Mouse (Mus musculus): Measurements from ENCODE around the gene Cntrl. TPM values are rescaled to one million over a fixed set of nuclear protein-coding genes. Genes with fewer than 3 reads are reported as not detected.

Gene Cntrl
- polyA plus RNA-seq, 1 experiment from 2014 or later: 23.7 TPM

DNA sequence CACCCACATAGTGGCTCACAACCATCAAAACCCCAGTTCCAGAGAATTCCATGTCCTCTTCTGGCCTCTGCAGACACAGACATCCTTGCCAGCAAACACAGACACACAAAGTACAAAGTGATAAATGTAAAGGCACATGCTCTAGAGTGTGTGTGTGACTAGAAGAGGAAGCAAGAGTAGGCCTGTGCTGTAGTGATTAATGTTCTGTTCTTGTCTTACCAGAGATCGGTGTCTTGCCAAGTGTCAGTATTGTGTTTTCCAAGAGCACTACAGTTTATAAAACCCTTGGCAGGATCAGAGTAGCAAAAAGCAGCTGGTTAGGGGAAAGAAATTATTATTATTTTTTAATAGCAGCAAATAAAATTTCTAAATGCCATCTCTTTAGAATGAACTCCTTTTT, 29.3 kb downstream of the Cntrl start:
- H3K4me1 ChIP-seq (replicated peaks; ENCODE audit: control insufficient read depth, insufficient read depth, low read length): peaks cover under 1% of the 10 kb centered on the region; the same call in 1 of the 2 replicates
- no peaks in the 10 kb centered on the region for H3K27me3 ChIP-seq (ENCODE audit: control insufficient read depth, insufficient read depth, low read depth, low read length)
- no peak for ATAC-seq (ENCODE audit: low read depth)
- no peak overlapping the region for H3K4me3 ChIP-seq (ENCODE audit: low read length)
- no peak overlapping the region for H3K9ac ChIP-seq (ENCODE audit: low read length)
- 66% methylated on average over 1 of the region's 1 CpGs for WGBS
- no peak overlapping the region for H3K27ac ChIP-seq (ENCODE audit: low read length)
- H3K4me2 ChIP-seq (ENCODE audit: low read depth, low read length): no peak overlapping the region
- H3K36me3 ChIP-seq (ENCODE audit: control insufficient read depth, insufficient read depth, low read length): peaks cover 32% of the 10 kb centered on the region
- H3K9me3 ChIP-seq (ENCODE audit: control insufficient read depth, low read length): no peaks in the 10 kb centered on the region

DNA sequence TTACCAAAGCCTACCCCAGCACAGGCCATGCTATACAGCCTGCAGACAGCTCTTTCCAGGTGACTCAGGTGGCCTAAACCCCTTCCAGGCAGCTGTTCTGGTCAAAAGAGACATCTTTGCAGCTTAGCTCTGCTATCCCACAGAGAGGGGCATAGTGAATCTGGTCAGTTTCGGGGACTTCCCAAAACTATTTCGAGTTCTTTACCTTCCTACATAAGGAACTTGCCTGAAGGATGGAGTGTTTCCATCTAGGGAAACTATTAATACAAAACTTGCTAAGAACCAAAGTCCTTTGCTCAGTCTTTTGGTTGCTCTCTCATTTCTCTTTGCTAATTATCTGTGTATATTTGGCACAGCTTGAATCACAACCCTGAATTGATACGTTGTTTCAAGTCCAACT, 32.4 kb downstream of the Cntrl start:
- no peaks in the 10 kb centered on the region for H3K4me1 ChIP-seq (replicated peaks; ENCODE audit: control insufficient read depth, insufficient read depth, low read length)
- H3K4me2 ChIP-seq (ENCODE audit: low read depth, low read length): no peak overlapping the region
- H3K9me3 ChIP-seq (ENCODE audit: control insufficient read depth, low read length): no peaks in the 10 kb centered on the region
- ATAC-seq (ENCODE audit: low read depth): no peak
- no peak overlapping the region for H3K27ac ChIP-seq (ENCODE audit: low read length)
- 91% methylated on average over 3 of the region's 3 CpGs for WGBS
- H3K9ac ChIP-seq (ENCODE audit: low read length): no peak overlapping the region
- peaks cover 47% of the 10 kb centered on the region for H3K36me3 ChIP-seq (ENCODE audit: control insufficient read depth, insufficient read depth, low read length)
- H3K27me3 ChIP-seq (ENCODE audit: control insufficient read depth, insufficient read depth, low read depth, low read length): no peaks in the 10 kb centered on the region
- H3K4me3 ChIP-seq (ENCODE audit: low read length): no peak overlapping the region

DNA sequence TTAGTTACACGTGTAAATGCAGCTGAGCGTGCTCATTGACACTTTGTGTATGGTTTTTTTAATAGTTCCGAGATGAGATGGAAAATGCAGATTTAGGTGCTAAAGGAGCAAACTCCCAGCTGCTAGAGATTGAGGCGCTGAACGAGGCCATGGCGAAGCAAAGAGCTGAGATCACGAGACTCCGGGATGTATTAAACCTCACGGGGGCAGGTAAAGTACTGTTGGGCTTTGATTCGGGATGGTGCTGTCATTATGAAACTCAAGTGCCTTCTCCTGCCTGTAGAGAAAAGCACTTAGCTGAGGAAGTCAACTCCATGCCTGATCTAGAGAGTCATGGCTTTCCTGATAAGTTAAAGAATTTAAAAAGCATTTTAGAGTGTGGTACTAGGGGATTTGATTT, 39.5 kb downstream of the Cntrl start:
- peaks cover 72% of the 10 kb centered on the region for H3K36me3 ChIP-seq (ENCODE audit: control insufficient read depth, insufficient read depth, low read length)
- ATAC-seq (ENCODE audit: low read depth): no peak
- H3K9ac ChIP-seq (ENCODE audit: low read length): no peak overlapping the region
- no peak overlapping the region for H3K4me2 ChIP-seq (ENCODE audit: low read depth, low read length)
- no peaks in the 10 kb centered on the region for H3K9me3 ChIP-seq (ENCODE audit: control insufficient read depth, low read length)
- WGBS: 83% methylated on average over 10 of the region's 10 CpGs
- H3K4me1 ChIP-seq (replicated peaks; ENCODE audit: control insufficient read depth, insufficient read depth, low read length): no peaks in the 10 kb centered on the region
- no peak overlapping the region for H3K4me3 ChIP-seq (ENCODE audit: low read length)
- no peaks in the 10 kb centered on the region for H3K27me3 ChIP-seq (ENCODE audit: control insufficient read depth, insufficient read depth, low read depth, low read length)
- no peak overlapping the region for H3K27ac ChIP-seq (ENCODE audit: low read length)

DNA sequence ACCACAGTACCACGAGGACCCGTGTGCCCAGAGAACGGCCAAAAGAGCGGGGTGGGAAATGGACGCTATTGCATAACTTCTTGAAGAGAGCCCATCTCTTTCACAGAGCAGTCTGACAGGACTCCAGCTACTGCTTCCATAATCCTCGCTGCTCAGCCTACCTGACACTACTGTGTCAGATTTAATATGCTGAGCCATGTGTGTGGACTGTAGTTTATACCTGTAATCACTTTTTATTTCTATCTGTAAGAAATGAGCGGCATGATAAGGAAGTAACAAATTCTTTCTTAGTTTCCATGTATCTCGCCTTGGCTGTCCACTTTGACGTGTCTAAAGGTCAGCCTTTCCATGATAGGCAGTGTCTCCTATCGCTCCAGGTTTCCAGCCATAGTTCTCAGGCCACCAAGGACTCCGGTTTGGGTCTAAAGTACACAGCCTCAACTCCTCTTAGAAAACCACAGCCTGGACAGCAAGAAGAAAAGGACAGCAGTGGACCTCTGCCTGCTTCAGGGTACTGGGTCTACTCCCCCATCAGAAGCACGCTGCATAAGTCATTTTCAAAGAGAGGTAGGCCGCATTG, 42.1 kb downstream of the Cntrl start:
- Histone ChIP-seq H3K4me1 (replicated peaks; ENCODE audit: control insufficient read depth, insufficient read depth, low read length) (no peaks in the 10 kb centered on the region), H3K27me3 (ENCODE audit: control insufficient read depth, insufficient read depth, low read depth, low read length) (no peaks in the 10 kb centered on the region), H3K9ac (ENCODE audit: low read length) (no peak overlapping the region), H3K36me3 (ENCODE audit: control insufficient read depth, insufficient read depth, low read length) (peaks cover 75% of the 10 kb centered on the region), H3K4me2 (ENCODE audit: low read depth, low read length) (no peak overlapping the region), H3K4me3 (ENCODE audit: low read length) (no peak overlapping the region), H3K9me3 (ENCODE audit: control insufficient read depth, low read length) (no peaks in the 10 kb centered on the region), H3K27ac (ENCODE audit: low read length) (no peak overlapping the region)
- no peak for ATAC-seq (ENCODE audit: low read depth)
- 95% methylated on average over 13 of the region's 13 CpGs for WGBS

DNA sequence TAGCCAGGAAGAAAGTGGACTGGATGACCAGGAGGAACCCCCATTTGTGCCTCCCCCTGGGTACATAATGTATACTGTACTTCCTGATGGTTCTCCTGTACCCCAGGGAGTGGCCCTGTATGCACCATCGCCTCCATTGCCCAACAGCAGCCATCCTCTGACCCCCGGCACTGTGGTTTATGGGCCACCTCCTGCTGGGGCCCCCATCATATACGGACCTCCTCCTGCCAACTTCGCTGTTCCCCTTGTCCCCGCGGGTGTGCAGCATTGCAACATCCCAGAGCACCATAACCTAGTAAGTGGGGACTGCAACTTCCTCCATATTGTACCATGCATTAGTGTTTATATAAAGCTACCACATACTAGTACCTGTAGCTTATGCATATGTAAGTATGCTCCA, 43.9 kb downstream of the Cntrl start:
- Histone ChIP-seq H3K4me2 (ENCODE audit: low read depth, low read length) (no peak overlapping the region), H3K27me3 (ENCODE audit: control insufficient read depth, insufficient read depth, low read depth, low read length) (no peaks in the 10 kb centered on the region), H3K4me3 (ENCODE audit: low read length) (no peak overlapping the region), H3K36me3 (ENCODE audit: control insufficient read depth, insufficient read depth, low read length) (peaks cover 67% of the 10 kb centered on the region), H3K9ac (ENCODE audit: low read length) (no peak overlapping the region), H3K27ac (ENCODE audit: low read length) (no peak overlapping the region), H3K9me3 (ENCODE audit: control insufficient read depth, low read length) (no peaks in the 10 kb centered on the region), H3K4me1 (replicated peaks; ENCODE audit: control insufficient read depth, insufficient read depth, low read length) (no peaks in the 10 kb centered on the region)
- 89% methylated on average over 6 of the region's 6 CpGs for WGBS
- ATAC-seq (ENCODE audit: low read depth): no peak

DNA sequence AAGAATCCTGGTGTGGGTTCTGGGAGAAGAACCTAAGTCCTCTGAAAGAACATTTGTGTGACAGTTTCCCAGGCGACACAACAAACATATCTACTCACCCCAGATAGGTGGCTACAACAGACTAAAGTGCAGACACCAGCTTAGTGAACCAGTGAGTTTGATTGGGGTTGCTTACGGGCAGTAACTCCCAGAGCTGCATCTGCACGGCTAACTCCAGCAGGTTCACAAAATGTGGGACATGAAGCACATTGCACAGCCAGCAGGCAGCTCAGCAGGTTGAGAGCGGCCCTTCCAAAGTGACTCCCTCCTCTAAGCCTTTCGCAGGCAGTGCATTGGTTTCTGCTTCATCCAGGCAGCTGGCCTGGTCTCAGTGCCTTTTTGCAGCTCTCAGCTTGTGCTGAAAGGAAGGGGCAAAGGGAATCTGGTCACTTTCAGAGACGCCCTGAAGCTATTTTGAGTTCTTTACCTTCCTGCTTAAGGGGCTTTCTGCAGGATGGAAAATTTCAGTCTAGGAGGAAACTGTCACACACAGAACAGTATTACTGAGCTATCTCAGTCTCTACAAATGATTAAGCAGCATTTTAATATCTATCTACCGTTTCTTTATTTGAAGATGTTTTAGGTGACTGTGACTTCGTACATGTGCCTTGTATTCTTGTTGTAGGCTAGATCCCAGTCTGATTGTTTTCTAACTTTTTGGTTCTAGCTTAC, 44.7 kb downstream of the Cntrl start:
- Histone ChIP-seq H3K9ac (ENCODE audit: low read length) (no peak overlapping the region), H3K36me3 (ENCODE audit: control insufficient read depth, insufficient read depth, low read length) (peaks cover 65% of the 10 kb centered on the region), H3K27ac (ENCODE audit: low read length) (no peak overlapping the region), H3K4me1 (replicated peaks; ENCODE audit: control insufficient read depth, insufficient read depth, low read length) (no peaks in the 10 kb centered on the region), H3K4me3 (ENCODE audit: low read length) (no peak overlapping the region), H3K4me2 (ENCODE audit: low read depth, low read length) (no peak overlapping the region), H3K27me3 (ENCODE audit: control insufficient read depth, insufficient read depth, low read depth, low read length) (no peaks in the 10 kb centered on the region), H3K9me3 (ENCODE audit: control insufficient read depth, low read length) (no peaks in the 10 kb centered on the region)
- no peak for ATAC-seq (ENCODE audit: low read depth)
- WGBS: 85% methylated on average over 8 of the region's 8 CpGs

DNA sequence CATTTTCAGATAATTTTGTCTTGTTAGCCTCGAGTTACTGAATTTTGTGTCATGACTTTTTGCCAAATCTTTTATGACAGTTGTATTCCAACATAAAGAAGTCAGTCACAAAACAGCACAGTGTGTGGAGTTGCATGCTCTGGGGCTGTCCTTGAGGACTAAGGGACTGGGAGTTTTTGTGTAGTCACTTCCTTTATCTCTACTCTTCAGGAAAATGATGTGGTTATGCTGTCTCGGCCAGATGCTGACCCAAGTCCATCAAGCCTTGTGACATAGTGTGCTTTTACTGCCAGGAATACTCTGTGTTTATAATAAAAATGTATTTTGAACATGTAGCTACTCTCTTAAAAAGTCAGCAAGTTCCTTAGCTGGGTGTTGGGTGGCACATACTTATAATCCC, 47.7 kb downstream of the Cntrl start:
- H3K36me3 ChIP-seq (ENCODE audit: control insufficient read depth, insufficient read depth, low read length): peaks cover 51% of the 10 kb centered on the region
- no peak overlapping the region for H3K27ac ChIP-seq (ENCODE audit: low read length)
- H3K4me1 ChIP-seq (replicated peaks; ENCODE audit: control insufficient read depth, insufficient read depth, low read length): no peaks in the 10 kb centered on the region
- H3K4me3 ChIP-seq (ENCODE audit: low read length): no peak overlapping the region
- WGBS: 58% methylated on average over 2 of the region's 2 CpGs
- no peaks in the 10 kb centered on the region for H3K9me3 ChIP-seq (ENCODE audit: control insufficient read depth, low read length)
- H3K27me3 ChIP-seq (ENCODE audit: control insufficient read depth, insufficient read depth, low read depth, low read length): no peaks in the 10 kb centered on the region
- no peak overlapping the region for H3K4me2 ChIP-seq (ENCODE audit: low read depth, low read length)
- H3K9ac ChIP-seq (ENCODE audit: low read length): no peak overlapping the region
- no peak; the same call in 1 of the 2 replicates for ATAC-seq (ENCODE audit: low read depth)

DNA sequence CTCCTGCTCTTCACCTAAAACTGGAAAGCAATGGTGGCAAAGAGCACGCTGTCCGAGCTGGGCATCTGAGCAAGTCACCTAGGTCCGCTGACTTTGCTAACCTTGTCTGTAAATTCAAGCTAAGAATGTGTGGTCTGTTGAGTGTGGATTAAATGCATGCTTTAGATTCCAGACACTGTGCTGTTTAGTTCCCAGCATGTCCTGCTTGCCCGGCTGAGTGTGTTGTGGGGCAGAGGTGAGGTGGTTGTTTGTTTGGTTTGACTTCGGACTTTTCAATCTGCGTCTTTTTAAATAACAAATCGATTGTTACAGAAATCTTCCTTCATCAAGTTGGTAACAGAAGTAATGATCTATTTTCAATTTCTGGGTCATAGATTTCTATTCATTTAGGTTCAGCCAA, 48.5 kb downstream of the Cntrl start:
- no peak overlapping the region for H3K4me3 ChIP-seq (ENCODE audit: low read length)
- 73% methylated on average over 7 of the region's 7 CpGs for WGBS
- H3K4me2 ChIP-seq (ENCODE audit: low read depth, low read length): no peak overlapping the region
- H3K9me3 ChIP-seq (ENCODE audit: control insufficient read depth, low read length): no peaks in the 10 kb centered on the region
- H3K36me3 ChIP-seq (ENCODE audit: control insufficient read depth, insufficient read depth, low read length): peaks cover 50% of the 10 kb centered on the region
- no peaks in the 10 kb centered on the region for H3K27me3 ChIP-seq (ENCODE audit: control insufficient read depth, insufficient read depth, low read depth, low read length)
- no peak overlapping the region for H3K9ac ChIP-seq (ENCODE audit: low read length)
- ATAC-seq (ENCODE audit: low read depth): no peak
- H3K27ac ChIP-seq (ENCODE audit: low read length): no peak overlapping the region
- no peaks in the 10 kb centered on the region for H3K4me1 ChIP-seq (replicated peaks; ENCODE audit: control insufficient read depth, insufficient read depth, low read length)

DNA sequence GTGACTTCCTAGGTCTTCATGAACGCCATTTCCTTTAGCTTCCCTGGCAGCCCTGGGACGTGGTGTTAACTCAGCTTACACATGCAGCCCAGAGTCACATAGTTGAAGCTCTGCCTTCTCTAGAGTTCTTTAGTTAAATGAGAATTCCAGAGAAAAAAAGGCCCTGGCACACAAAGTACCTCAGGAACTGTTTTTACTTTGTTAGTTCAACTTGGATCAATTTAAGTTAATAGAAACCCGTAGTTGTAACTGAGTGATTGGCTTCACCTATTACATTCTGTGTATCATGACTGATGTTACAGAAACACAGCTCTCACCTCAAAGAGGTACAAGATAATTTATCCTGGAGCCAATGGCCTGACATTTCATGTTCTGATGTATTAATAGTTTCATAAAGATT, 49.1 kb downstream of the Cntrl start:
- no peak for ATAC-seq (ENCODE audit: low read depth)
- no peaks in the 10 kb centered on the region for H3K27me3 ChIP-seq (ENCODE audit: control insufficient read depth, insufficient read depth, low read depth, low read length)
- no peaks in the 10 kb centered on the region for H3K4me1 ChIP-seq (replicated peaks; ENCODE audit: control insufficient read depth, insufficient read depth, low read length)
- peaks cover 52% of the 10 kb centered on the region for H3K36me3 ChIP-seq (ENCODE audit: control insufficient read depth, insufficient read depth, low read length)
- H3K9me3 ChIP-seq (ENCODE audit: control insufficient read depth, low read length): no peaks in the 10 kb centered on the region
- no peak overlapping the region for H3K4me3 ChIP-seq (ENCODE audit: low read length)
- no peak overlapping the region for H3K9ac ChIP-seq (ENCODE audit: low read length)
- 87% methylated on average over 3 of the region's 3 CpGs for WGBS
- H3K4me2 ChIP-seq (ENCODE audit: low read depth, low read length): no peak overlapping the region
- no peak overlapping the region for H3K27ac ChIP-seq (ENCODE audit: low read length)

Data from lung, embryonic 16.5 days (tissue).